Mouse (Mus musculus): ENCODE measurements at regions not wholly inside any gene's neighbourhood (a gene's known extent, or its start where the extent isn't known, plus 50 kb on each side); places are given as distances from the start of the nearest gene placed in this dataset.

DNA sequence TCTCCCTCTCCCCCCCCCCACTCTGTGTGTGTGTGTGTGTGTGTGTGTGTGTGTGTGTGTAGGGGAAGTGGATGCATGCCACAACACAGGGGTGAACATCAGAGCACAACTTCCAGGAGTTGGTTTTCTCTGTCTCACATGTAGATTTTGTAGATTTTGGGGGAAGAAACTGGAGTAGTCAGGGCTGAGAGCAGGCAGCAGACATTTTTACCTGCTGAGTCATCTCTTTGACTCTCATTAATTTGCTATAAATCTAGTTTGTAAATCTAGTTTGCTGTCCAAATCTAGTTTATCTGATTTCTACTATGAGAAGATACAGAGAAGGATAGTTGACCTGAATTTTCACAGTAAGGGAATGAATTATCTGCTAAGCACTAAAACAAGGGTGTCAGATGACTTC is 250.1 kb downstream of the Clic5 start:
- TF ChIP-seq POLR2A (IDR thresholded peaks at IDR 0.05; ENCODE audit: low read depth, low read length) (no peak), CTCF (conservative IDR thresholded peaks at IDR 0.05; ENCODE audit: insufficient read depth, insufficient read length, low read depth, low read length) (no peak)

Measured in kidney, adult 2 months (tissue).